Mouse (Mus musculus) E14TG2a.4 (cell line): Measurements from ENCODE around the gene Camk1d.

ENCODE experiments used
- H3K27me3 ChIP-seq: 2 replicates; pipeline ENCODE4 v1.6.1; 2014; ENCODE audit warnings: low read length, control low read depth; ENCODE audit not compliant: insufficient read depth
- H3K36me3 ChIP-seq: 2 replicates; pipeline ENCODE4 v1.6.1; 2014; ENCODE audit warnings: low read length, control low read depth; ENCODE audit not compliant: insufficient read depth
- H3K4me1 ChIP-seq: replicated peaks from 2 replicates; pipeline ENCODE4 v1.6.1; 2014; ENCODE audit warnings: low read depth, low read length, control low read depth
- H3K4me3 ChIP-seq: replicated peaks from 2 replicates; pipeline ENCODE4 v1.5.1; 2014; ENCODE audit warnings: mild to moderate bottlenecking, low read length
- H3K9me3 ChIP-seq: 2 replicates; pipeline ENCODE4 v1.6.1; 2014; ENCODE audit warnings: low read length, control low read depth
- CTCF ChIP-seq: conservative IDR thresholded peaks from 2 replicates; pipeline ENCODE4 v1.5.1; 2014; ENCODE audit warnings: low read length
- NANOG ChIP-seq: IDR thresholded peaks from 2 replicates; pipeline ENCODE4 v1.6.1; 2014; ENCODE audit warnings: borderline replicate concordance, low read length, mixed read lengths
- POU5F1 ChIP-seq: IDR thresholded peaks from 2 replicates; pipeline ENCODE4 v1.6.1; 2014; ENCODE audit warnings: low read length, borderline replicate concordance

The Camk1d gene

DNA sequence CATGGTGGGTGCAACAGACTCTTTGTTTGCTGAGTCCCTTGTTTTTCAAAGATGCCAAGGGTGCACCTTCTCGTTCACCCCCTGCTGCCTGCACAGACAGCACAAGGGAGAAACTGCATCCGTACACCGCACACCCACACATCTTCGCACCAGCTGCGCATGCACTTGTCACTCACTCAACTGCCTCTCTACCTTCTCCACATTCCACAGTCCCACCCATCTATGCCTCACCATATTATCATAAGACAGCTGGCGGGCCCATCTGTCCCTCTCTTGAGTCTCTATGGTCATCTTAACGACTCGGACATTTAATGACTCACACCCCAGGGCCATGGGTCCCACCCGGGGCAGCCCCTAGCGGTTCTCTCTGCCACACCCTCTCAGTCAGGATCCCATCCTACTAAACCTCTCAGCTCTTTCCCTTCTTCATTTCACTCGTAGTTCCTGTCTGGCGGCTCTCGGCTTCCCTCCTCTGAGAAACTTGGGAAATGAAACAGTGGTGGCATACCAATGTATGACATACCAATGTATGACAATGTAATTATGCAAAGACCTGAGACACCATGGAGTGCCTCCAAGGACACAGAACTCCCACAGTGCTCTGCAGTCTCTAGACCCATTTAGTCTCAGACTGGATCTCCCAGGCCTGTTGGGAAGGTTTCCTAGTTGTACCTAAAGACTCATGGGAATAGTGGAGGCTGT is 361.3 kb downstream of the Camk1d start:
- peak overlapping the region; percentile 56; the same call in 1 of the 2 replicates for H3K4me3 ChIP-seq
- H3K27me3 ChIP-seq: no peaks in the 10 kb centered on the region
- H3K36me3 ChIP-seq: peaks cover 8% of the 10 kb centered on the region; the same call in 1 of the 2 replicates
- H3K4me1 ChIP-seq: peaks cover 53% of the 10 kb centered on the region
- TF ChIP-seq NANOG: no peak
- no peaks in the 10 kb centered on the region for H3K9me3 ChIP-seq

DNA sequence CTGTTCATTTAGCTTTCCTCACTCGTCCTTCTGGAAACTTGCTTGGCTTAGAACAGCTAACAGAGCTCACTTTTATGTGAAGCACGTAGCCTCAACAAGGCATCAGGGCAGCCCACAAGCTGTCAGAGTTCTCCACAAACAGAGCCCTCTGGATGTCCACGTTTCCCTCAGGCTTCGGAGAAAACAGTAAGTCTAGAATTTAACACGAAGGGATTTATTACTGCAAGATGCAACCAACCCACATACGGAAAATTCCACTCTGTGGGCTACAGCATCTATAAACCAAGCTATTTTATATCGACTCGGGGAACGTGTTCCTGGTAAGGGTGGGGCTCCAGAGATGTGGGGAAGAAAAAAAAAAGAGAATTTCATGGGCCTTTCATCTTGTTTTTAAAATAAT is 369.0 kb downstream of the Camk1d start:
- H3K9me3 ChIP-seq: no peaks in the 10 kb centered on the region
- no peaks in the 10 kb centered on the region for H3K36me3 ChIP-seq
- TF ChIP-seq POU5F1 (no peak), CTCF (no peak), NANOG (no peak)
- H3K4me3 ChIP-seq: no peak overlapping the region
- H3K27me3 ChIP-seq: no peaks in the 10 kb centered on the region
- no peaks in the 10 kb centered on the region for H3K4me1 ChIP-seq

DNA sequence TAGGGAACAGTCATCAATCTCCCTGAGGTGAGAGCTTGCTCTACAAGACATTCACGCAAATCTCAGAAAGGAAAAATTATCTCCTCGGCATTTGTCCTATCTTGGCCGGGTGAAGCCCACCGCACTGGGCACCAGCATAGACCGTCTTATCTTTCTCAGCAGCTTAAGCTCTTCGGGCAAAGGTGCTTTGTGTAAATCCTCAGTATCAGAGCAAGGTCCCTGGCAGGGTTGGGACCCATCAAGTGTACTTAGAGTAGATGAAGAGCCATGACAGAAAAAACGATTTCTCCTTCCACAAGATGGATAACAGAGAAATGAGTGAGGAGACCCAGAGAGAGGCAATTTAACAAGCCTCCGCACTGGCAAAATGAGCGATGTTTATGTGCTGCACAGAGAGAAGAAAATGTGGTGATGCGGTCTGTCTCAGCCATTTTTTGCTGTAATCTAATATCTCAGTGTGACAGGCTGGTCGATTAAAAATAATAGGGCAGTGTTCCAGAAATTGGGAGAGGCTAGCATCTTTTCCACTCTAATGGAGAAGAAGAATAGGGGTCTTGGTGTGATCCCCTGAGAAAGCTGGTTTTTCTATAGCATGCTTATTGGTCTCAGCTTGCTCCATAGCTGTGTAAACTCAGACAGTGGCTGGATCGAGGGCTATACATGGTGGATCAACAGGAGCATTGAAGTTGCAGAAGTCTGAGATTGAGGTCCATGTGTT is 386.6 kb downstream of the Camk1d start:
- Histone ChIP-seq H3K4me1 (peaks cover 12% of the 10 kb centered on the region), H3K4me3 (no peak overlapping the region), H3K36me3 (peaks cover 11% of the 10 kb centered on the region), H3K9me3 (no peaks in the 10 kb centered on the region), H3K27me3 (no peaks in the 10 kb centered on the region)
- TF ChIP-seq CTCF (no peak), POU5F1 (no peak), NANOG (no peak)

DNA sequence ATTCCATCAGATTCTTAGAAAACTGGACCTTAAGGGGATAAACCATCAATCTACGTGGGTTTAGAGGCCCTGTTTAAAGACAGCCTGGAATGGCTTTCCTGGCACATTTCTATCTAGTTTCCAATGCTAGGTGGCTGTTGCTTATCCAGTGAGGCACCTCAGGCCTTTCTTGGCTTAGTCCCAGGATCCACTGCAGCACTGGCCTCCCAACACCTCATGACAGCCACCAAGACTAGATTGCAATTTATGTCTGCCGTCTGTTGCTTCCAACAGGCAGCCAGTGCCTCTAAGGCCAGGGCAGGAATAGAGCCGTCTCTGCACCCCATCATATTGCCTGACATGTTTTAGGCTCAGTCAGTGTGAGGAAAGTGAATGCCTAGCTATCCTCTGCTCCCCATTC is 389.5 kb downstream of the Camk1d start:
- Histone ChIP-seq H3K27me3 (no peaks in the 10 kb centered on the region), H3K36me3 (peaks cover 15% of the 10 kb centered on the region), H3K9me3 (no peaks in the 10 kb centered on the region), H3K4me1 (peaks cover 12% of the 10 kb centered on the region), H3K4me3 (no peak overlapping the region)
- TF ChIP-seq NANOG: no peak
- no peak for TF ChIP-seq POU5F1
- no peak for TF ChIP-seq CTCF

DNA sequence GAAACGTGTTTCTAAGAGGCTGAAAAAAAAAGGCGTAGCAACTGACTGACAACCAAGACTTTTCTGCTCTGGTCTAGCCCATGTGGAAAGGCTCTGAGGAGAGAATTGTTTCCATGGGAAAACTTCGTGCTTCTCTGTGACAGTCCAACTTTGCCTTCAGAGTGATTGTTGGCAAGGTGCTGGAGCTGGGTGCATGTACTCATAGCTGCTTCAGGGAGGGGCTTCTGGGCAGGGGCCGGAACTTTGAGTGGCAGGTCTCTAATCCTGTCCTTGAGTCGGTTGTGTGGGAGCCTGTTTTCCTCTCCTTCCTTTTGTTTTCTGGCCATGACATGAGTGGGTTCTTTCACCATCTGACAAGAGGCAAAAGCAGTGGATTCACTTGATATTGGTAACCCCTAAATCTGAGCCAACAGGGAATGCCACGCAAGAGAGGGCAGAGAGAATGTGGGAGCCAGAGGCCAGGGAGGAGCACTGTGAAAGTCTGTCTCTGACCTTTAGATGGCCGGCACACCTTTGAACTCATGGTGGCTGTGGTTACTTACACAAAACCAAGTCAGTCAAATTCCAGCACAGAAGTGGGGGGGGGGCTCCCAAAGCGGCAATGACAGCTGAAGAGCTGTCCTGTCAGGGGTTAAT is 392.5 kb downstream of the Camk1d start:
- Histone ChIP-seq H3K27me3 (no peaks in the 10 kb centered on the region), H3K4me1 (peaks cover under 1% of the 10 kb centered on the region), H3K9me3 (no peaks in the 10 kb centered on the region), H3K36me3 (peaks cover 6% of the 10 kb centered on the region; the same call in 1 of the 2 replicates), H3K4me3 (no peak overlapping the region)
- TF ChIP-seq NANOG: no peak
- TF ChIP-seq CTCF: no peak

DNA sequence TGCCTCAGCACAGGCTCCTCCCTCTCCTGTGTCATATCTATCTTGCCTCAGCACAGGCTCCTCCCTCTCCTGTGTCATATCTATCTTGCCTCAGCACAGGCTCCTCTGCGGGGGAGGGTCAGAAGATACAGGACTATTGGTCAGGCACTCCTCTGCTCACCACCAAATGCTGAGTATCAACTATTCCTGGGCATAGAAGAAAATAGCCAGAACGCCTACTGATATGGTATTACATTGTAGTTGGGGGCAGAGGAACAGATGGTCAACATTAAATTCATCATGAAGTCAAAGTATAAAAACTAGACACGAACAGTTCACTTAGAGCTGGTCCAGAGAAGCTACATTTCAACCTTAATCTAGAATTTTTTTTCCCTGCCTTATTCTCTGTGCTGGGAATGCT is 395.2 kb downstream of the Camk1d start:
- H3K4me1 ChIP-seq: peaks cover 13% of the 10 kb centered on the region
- no peak for TF ChIP-seq POU5F1
- TF ChIP-seq CTCF: no peak
- TF ChIP-seq NANOG: no peak
- no peak overlapping the region for H3K4me3 ChIP-seq
- H3K9me3 ChIP-seq: no peaks in the 10 kb centered on the region
- H3K36me3 ChIP-seq: peaks cover 6% of the 10 kb centered on the region; the same call in 1 of the 2 replicates
- no peaks in the 10 kb centered on the region for H3K27me3 ChIP-seq

DNA sequence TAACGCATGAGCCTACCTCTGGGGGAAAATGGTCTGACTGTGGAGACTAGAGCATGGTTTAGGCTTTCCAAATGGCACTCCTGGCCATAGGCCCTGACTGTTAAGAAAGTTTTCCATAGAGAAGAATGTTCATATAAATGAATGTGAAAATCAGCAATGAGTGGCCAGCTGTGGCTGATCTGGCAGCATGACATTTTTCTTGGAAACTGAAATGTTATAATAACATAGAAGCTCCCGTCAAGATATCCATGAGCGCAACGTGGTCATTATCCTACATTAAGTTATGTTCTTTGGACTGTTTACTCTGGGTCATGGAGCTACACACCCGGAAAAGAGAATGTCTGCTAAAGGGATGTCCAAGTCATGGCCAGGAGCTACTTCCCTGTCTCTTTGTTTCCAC is 397.6 kb downstream of the Camk1d start:
- Histone ChIP-seq H3K4me3 (no peak overlapping the region), H3K4me1 (peaks cover 13% of the 10 kb centered on the region), H3K27me3 (no peaks in the 10 kb centered on the region), H3K36me3 (peaks cover 25% of the 10 kb centered on the region), H3K9me3 (no peaks in the 10 kb centered on the region)
- TF ChIP-seq NANOG (no peak), CTCF (no peak), POU5F1 (no peak)

DNA sequence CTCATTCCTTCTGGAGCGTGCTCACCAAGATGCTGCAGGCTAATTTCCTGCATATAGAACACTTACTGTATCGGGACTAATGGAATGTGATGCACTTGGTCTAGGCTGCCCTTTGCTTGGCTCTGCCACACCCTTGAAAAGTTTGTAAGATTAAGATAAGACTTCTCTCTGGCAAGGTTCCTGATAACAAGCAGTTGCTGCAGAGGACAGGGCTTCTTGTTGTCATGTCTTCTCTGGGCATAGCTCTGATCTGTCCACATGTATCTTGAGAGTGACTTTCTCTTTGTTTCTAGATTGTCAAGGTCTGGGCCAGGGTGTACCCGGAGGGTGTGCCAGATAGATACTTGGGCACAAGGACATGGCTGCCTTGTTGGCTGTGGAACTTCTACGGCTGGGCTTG is 398.1 kb downstream of the Camk1d start:
- Histone ChIP-seq H3K4me3 (no peak overlapping the region), H3K36me3 (peaks cover 28% of the 10 kb centered on the region), H3K4me1 (peaks cover 13% of the 10 kb centered on the region), H3K27me3 (no peaks in the 10 kb centered on the region), H3K9me3 (no peaks in the 10 kb centered on the region)
- TF ChIP-seq POU5F1: no peak
- no peak for TF ChIP-seq CTCF
- TF ChIP-seq NANOG: no peak
